Mouse (Mus musculus) heart, embryonic 12.5 days (tissue): ENCODE results near the gene Trim2. TPM values are rescaled to one million over a fixed set of nuclear protein-coding genes. Genes with fewer than 3 reads are reported as not detected.

ENCODE experiments used
- ATAC-seq: fragments of 200-750 bp; cut with Nextera tagmentation; 2 replicates; pipeline ENCODE4 v1.8.0; 2017; ENCODE audit warnings: moderate TSS enrichment, moderate library complexity; ENCODE audit not compliant: insufficient number of reproducible peaks, low FRiP score
- H3K27ac ChIP-seq: fragments of 300-500 bp; sonication (generic); 2 replicates; pipeline ENCODE4 v1.5.1; 2016; ENCODE audit warnings: mild to moderate bottlenecking, moderate library complexity; ENCODE audit not compliant: poor library complexity, severe bottlenecking
- H3K27me3 ChIP-seq: fragments of 300-500 bp; sonication (generic); replicated peaks from 2 replicates; pipeline ENCODE4 v1.6.1; 2016; ENCODE audit warnings: mild to moderate bottlenecking, moderate library complexity
- H3K36me3 ChIP-seq: fragments of 300-500 bp; sonication (generic); 2 replicates; pipeline ENCODE4 v1.6.1; 2016; ENCODE audit warnings: mild to moderate bottlenecking, moderate library complexity
- H3K4me1 ChIP-seq: fragments of 300-500 bp; sonication (generic); replicated peaks from 2 replicates; pipeline ENCODE4 v1.6.1; 2016; ENCODE audit warnings: mild to moderate bottlenecking
- H3K4me2 ChIP-seq: fragments of 300-500 bp; sonication (generic); 2 replicates; pipeline ENCODE4 v1.6.1; 2016; ENCODE audit warnings: mild to moderate bottlenecking, moderate library complexity
- H3K4me3 ChIP-seq: fragments of 300-500 bp; sonication (generic); 2 replicates; pipeline ENCODE4 v1.5.1; 2016; ENCODE audit warnings: mild to moderate bottlenecking
- H3K9ac ChIP-seq: fragments of 300-500 bp; sonication (generic); 2 replicates; pipeline ENCODE4 v1.6.1; 2016; ENCODE audit warnings: mild to moderate bottlenecking, moderate library complexity
- H3K9me3 ChIP-seq: fragments of 300-500 bp; sonication (generic); replicated peaks from 2 replicates; pipeline ENCODE4 v1.6.1; 2016; ENCODE audit warnings: mild to moderate bottlenecking, moderate library complexity
- WGBS: fragments of 180-500 bp; shearing (Covaris S2); methylation state at CpG from one replicate; pipeline ENCODE4 v1.1.7; 2016; 5-methylcytosine and 5-hydroxymethylcytosine counted together
- polyA plus RNA-seq: library from polyadenylated mRNA; unstranded; fragments of >200 nt; fragmentation: Nextera tagmentation; extraction: Ambion mirVana; gene quantifications from 2 replicates; pipeline ENCODE4 v1.2.1, GENCODE M21; 2016

Trim2 gene
- polyA plus RNA-seq = 9.0 and 10.1 TPM in 2 replicates

DNA sequence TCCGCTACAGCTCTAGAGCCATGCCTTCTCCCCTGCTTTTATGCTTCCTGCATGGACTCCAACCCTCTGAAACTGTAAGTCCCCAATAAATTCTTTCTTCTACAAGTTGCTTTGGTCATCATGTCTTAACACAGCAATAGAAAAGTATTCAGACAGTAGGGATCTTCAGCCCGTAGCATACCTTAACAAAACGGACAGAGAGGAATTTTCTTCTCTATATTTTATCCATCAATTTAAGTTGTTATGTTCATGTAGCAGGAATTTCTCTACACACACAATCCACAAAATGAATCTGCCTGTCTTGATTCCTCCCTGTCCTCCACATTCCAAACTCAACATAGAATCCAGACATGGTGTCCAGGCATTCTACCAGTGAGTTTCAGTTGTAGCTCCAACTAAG is at the start of gene Trim2:
Gene Trim2 (minus strand): TSS at position 101 of the 400 bp plus-strand sequence.
- Histone ChIP-seq H3K4me3 (no peak within 1 kb of the TSS), H3K36me3 (no peaks in the 10 kb centered on the region), H3K27ac (no peak within 1 kb of the TSS), H3K9me3 (no peaks in the 10 kb centered on the region), H3K27me3 (peaks cover 53% of the 10 kb centered on the region), H3K9ac (no peak within 1 kb of the TSS), H3K4me2 (no peak within 1 kb of the TSS), H3K4me1 (peaks cover 18% of the 10 kb centered on the region; the same call in 1 of the 2 replicates)
- no peak for ATAC-seq
- 95% methylated on average over 3 of the region's 3 CpGs for WGBS

DNA sequence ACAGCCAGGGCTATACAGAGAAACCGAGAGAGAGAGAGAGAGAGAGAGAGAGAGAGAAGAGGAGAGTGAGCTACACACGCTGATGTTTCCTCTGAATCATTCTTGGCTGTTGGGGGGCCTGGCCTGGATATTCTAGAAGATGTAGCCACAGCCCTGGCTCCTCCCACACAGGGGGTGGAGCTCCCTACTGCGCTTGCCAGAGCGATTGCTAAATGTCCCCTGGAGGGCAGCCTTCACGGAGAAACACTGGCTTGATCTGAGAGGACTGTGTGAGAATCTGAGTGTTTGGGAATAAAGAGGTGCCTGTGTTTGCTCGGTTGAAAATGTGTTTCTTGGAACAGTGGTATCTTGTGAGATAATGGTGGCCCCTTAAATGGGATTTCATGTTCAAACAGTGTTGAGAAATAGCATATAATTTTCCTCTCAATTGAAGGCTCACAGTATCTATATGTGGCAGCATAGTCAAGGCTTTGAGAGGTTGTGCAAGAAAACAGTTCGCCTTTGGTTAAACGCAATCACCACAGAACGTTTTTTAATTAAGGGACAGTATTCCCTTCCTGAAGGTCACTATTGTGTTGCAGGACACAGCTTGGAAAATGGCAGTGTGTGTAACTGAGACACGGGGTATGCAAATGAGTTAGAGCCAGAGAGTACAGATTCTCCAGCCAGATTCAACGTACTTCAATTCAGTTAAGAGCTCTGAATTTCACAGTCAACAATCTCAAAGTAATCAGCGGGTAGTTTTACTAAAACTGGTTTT is 49.4 kb upstream of the Trim2 start:
- Histone ChIP-seq H3K9ac (no peak overlapping the region), H3K36me3 (no peaks in the 10 kb centered on the region), H3K4me3 (no peak overlapping the region), H3K27me3 (peaks cover 28% of the 10 kb centered on the region), H3K27ac (no peak overlapping the region), H3K9me3 (no peaks in the 10 kb centered on the region), H3K4me1 (no peaks in the 10 kb centered on the region), H3K4me2 (no peak overlapping the region)
- 36% methylated on average over 12 of the region's 12 CpGs for WGBS
- peak; percentile 69; the same call in 1 of the 2 replicates for ATAC-seq

DNA sequence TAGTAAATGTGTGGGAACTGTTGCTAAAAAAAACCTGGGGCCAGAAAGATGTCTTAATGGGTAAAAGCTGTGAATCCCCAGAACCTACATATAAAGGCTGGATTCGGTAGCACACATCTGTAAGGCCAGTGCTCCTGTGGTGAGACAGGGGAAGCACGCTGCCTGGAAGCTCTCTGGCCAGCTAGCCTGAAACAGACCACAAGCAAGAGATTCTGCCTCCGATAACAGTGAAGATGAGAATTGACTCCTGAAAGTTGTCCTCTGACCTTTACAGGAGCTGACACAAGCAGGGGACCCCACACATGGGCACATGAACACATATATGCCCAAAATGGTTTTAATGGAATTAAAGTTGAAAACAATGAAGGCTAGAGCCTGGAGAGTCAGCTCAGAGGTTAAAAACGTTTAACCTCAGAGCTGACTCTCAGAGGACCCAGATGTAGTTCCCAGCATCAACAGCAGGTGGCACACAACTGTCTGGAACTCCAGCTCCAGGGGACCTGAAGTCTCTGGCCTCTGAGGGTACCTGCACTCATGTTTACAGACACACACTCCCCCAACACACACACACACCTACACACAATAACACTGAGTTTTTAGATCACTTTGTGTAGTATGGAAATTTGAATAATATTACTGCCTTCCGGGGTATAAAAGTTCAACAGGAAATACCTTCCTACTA is 45.8 kb upstream of the Trim2 start:
- H3K36me3 ChIP-seq = no peaks in the 10 kb centered on the region
- 48% methylated on average over 5 of the region's 5 CpGs for WGBS
- H3K9me3 ChIP-seq = no peaks in the 10 kb centered on the region
- no peak overlapping the region for H3K4me2 ChIP-seq
- peaks cover 47% of the 10 kb centered on the region for H3K27me3 ChIP-seq
- no peak overlapping the region for H3K27ac ChIP-seq
- H3K9ac ChIP-seq = no peak overlapping the region
- H3K4me3 ChIP-seq = no peak overlapping the region
- ATAC-seq = no peak
- peaks cover 6% of the 10 kb centered on the region; the same call in 1 of the 2 replicates for H3K4me1 ChIP-seq

GRCm38 (mm10) chr3:84350311-84350710 is 43.6 kb upstream of the Trim2 start:
- H3K4me1 ChIP-seq = peaks cover 12% of the 10 kb centered on the region
- H3K4me2 ChIP-seq = no peak overlapping the region
- WGBS = 40% methylated on average over 6 of the region's 6 CpGs
- H3K27me3 ChIP-seq = peaks cover 63% of the 10 kb centered on the region
- ATAC-seq = peak; percentile 26; the same call in 1 of the 2 replicates
- H3K27ac ChIP-seq = no peak overlapping the region
- no peak overlapping the region for H3K4me3 ChIP-seq
- H3K9me3 ChIP-seq = no peaks in the 10 kb centered on the region
- H3K9ac ChIP-seq = no peak overlapping the region
- no peaks in the 10 kb centered on the region for H3K36me3 ChIP-seq

GRCm38 (mm10) chr3:84349771-84350170 is 43.1 kb upstream of the Trim2 start:
- ATAC-seq = no peak
- Histone ChIP-seq H3K27ac (no peak overlapping the region), H3K27me3 (peaks cover 58% of the 10 kb centered on the region), H3K4me1 (peaks cover 14% of the 10 kb centered on the region), H3K9me3 (no peaks in the 10 kb centered on the region), H3K36me3 (no peaks in the 10 kb centered on the region), H3K4me2 (no peak overlapping the region), H3K4me3 (no peak overlapping the region), H3K9ac (no peak overlapping the region)
- 86% methylated on average over 10 of the region's 10 CpGs for WGBS

DNA sequence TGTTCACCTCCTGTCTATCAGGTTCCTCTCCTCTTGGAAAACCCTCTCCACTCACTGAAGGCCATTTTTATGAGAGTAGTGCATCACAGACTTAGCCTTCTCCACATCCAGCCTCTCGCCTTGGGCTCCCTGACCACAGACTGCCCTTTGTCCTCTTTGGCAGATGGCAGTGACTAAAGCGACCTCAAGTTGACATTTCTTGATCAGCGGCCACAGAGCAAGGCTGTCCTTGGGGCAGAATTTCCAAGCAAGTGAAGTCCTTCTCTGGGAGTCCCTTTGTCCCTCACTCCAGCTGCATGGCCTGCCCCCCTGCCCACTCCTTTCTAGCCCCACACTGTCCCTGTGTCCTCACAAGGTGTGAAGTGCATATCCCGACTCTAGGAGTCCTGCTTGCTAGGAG is 40.7 kb upstream of the Trim2 start:
- no peak overlapping the region for H3K4me3 ChIP-seq

DNA sequence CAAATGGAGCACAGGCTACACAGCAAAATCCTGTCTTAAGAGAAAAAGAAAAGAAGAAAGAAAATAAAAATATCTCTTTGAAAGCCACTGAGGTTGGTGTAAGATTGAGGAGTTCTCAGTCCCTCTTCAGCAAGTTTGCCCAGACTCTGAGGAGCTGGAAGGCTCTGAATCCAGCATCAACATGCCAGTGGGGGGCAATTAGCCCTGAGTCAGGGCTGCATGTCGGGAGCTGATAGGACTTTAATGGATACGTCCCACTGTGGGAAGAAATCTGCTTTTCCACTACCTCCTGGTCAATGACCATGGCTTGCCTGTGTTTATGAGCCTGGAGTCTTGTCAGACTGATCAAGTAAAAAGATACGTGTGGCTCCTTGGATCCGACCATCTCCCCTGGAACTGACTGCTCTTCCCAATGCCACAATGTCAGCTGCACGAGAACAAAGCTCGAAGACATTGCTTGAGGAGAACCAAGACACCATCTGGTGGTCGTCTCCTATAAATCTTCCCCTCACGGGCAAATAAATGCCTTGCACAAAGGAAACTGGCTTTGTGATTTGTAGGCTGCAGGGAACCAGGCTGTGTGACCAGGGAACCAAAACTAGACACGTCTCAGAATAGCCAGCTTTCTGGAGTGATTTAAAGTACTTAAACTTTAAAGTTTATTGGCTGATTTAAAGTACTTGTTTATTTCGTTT is 39.9 kb upstream of the Trim2 start:
- Histone ChIP-seq H3K27ac (no peak overlapping the region), H3K36me3 (no peaks in the 10 kb centered on the region), H3K4me1 (peaks cover 14% of the 10 kb centered on the region), H3K4me3 (no peak overlapping the region), H3K9ac (no peak overlapping the region), H3K4me2 (no peak overlapping the region), H3K27me3 (peaks cover 71% of the 10 kb centered on the region), H3K9me3 (no peaks in the 10 kb centered on the region)
- 26% methylated on average over 10 of the region's 10 CpGs for WGBS
- no peak for ATAC-seq

More for the DNA sequence above, 40.7 kb upstream of the Trim2 start:
- Histone ChIP-seq H3K9me3 (no peaks in the 10 kb centered on the region), H3K36me3 (no peaks in the 10 kb centered on the region), H3K27ac (no peak overlapping the region), H3K4me2 (no peak overlapping the region), H3K27me3 (peaks cover 69% of the 10 kb centered on the region), H3K9ac (no peak overlapping the region), H3K4me1 (peaks cover 14% of the 10 kb centered on the region)
- no peak for ATAC-seq
- 62% methylated on average over 4 of the region's 4 CpGs for WGBS

- H3K36me3 ChIP-seq = no peaks in the 10 kb centered on the region
- peak overlapping the region; percentile 46 for H3K4me3 ChIP-seq
- H3K4me1 ChIP-seq = peaks cover 14% of the 10 kb centered on the region
- ATAC-seq = no peak
- H3K27me3 ChIP-seq = peaks cover 66% of the 10 kb centered on the region
- no peak overlapping the region for H3K9ac ChIP-seq
- no peaks in the 10 kb centered on the region for H3K9me3 ChIP-seq
- H3K27ac ChIP-seq = no peak overlapping the region
- peak overlapping the region; percentile 90 for H3K4me2 ChIP-seq
- WGBS = 43% methylated on average over 6 of the region's 6 CpGs
Measured at GRCm38 (mm10) chr3:84345646-84345980, 38.9 kb upstream of the Trim2 start.

DNA sequence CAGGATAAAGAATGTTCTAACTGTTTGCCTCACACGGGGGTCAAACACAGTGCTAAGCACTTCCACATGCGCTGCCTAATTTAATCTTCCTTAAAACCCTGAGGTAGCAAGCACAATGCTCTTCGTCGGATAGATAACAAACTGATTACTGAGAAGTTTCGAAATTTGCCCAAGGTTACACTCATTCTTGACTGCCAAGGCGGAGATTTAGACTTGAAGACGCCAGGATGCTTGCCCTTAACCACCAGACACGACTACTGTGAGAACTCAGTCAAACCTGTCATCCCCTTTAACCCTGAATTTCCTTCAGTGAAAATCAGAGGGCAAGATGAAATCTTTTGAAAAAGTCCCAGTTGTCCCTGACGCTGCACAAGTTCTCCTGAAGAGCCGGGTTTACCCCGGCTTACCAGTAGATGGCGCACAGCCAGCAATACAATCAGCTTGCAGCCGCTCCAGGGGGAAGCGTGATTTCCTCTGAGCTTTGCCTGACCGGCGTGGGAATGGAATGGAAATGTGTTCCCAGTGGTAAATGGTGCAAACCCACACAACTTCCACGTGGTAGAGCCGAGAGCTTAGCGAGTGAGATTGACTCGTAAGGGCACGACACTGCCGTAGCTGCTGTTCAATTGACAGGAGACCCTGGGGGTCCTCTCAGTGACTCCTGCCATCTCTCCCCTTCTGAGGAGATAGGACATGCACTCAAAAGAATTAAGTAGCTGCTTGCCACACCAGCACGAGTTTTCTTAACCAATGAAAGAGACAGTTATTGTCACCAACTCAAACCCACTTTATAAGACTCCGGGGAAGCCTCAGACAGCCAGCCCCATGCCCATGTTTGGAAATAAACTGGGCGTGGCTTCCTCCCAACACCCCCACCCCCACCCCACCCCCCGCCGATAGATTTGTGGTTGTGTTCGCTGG is 38.3 kb upstream of the Trim2 start:
- H3K4me3 ChIP-seq = peak overlapping the region; percentile 46
- H3K9me3 ChIP-seq = no peaks in the 10 kb centered on the region
- no peak overlapping the region for H3K27ac ChIP-seq
- H3K4me2 ChIP-seq = peak overlapping the region; percentile 90
- H3K9ac ChIP-seq = no peak overlapping the region
- H3K36me3 ChIP-seq = no peaks in the 10 kb centered on the region
- H3K4me1 ChIP-seq = peaks cover 8% of the 10 kb centered on the region; the same call in 1 of the 2 replicates
- 7% methylated on average over 28 of the region's 28 CpGs for WGBS
- H3K27me3 ChIP-seq = peaks cover 63% of the 10 kb centered on the region
- peak; percentile 66 for ATAC-seq

GRCm38 (mm10) chr3:84343101-84343500 is 36.4 kb upstream of the Trim2 start:
- Histone ChIP-seq H3K4me1 (peaks cover 8% of the 10 kb centered on the region; the same call in 1 of the 2 replicates), H3K4me2 (no peak overlapping the region), H3K27ac (no peak overlapping the region), H3K36me3 (no peaks in the 10 kb centered on the region), H3K9me3 (no peaks in the 10 kb centered on the region), H3K4me3 (no peak overlapping the region), H3K27me3 (peaks cover 48% of the 10 kb centered on the region), H3K9ac (no peak overlapping the region)
- 81% methylated on average over 9 of the region's 9 CpGs for WGBS
- ATAC-seq = no peak
